Mouse (Mus musculus): ENCODE data around the gene Gm20388. TPM values are rescaled to one million over a fixed set of nuclear protein-coding genes. Genes with fewer than 3 reads are reported as not detected.

Gm20388 gene
- polyA plus RNA-seq, 1 experiment from 2014 or later: not detected

- H3K27me3 ChIP-seq (replicated peaks; ENCODE audit: control insufficient read depth, insufficient read depth, low read length): no peaks in the 10 kb centered on the region
- no peak overlapping the region for H3K4me3 ChIP-seq (ENCODE audit: low read depth, low read length)
- WGBS: 82% methylated on average over 7 of the region's 7 CpGs
- H3K36me3 ChIP-seq (ENCODE audit: control insufficient read depth, insufficient read depth): no peaks in the 10 kb centered on the region
- ATAC-seq: no peak
- H3K27ac ChIP-seq (ENCODE audit: low read depth, low read length): no peak overlapping the region
- TF ChIP-seq CTCF (IDR thresholded peaks at IDR 0.05; ENCODE audit: low read depth): no peak
- no peak overlapping the region for H3K4me2 ChIP-seq (replicated peaks; ENCODE audit: low read depth)
- no peak overlapping the region for H3K9ac ChIP-seq (ENCODE audit: low read depth, low read length)
- H3K4me1 ChIP-seq (replicated peaks; ENCODE audit: control insufficient read depth, insufficient read depth, low read length): no peaks in the 10 kb centered on the region
- H3K9me3 ChIP-seq (ENCODE audit: control insufficient read depth): no peaks in the 10 kb centered on the region
Measured at GRCm38 (mm10) chr8:121931571-121931970, 2020.9 kb downstream of the Gm20388 start.

GRCm38 (mm10) chr8:121932026-121932667 lies 2021.5 kb downstream of the Gm20388 start:
- TF ChIP-seq CTCF (IDR thresholded peaks at IDR 0.05; ENCODE audit: low read depth): no peak
- WGBS: 76% methylated on average over 12 of the region's 12 CpGs

GRCm38 (mm10) chr8:121932668-121933520 lies 2022.3 kb downstream of the Gm20388 start:
- no peak overlapping the region for H3K4me3 ChIP-seq (ENCODE audit: low read depth, low read length)
- H3K4me1 ChIP-seq (replicated peaks; ENCODE audit: control insufficient read depth, insufficient read depth, low read length): no peaks in the 10 kb centered on the region
- peak; percentile 46 for TF ChIP-seq CTCF (IDR thresholded peaks at IDR 0.05; ENCODE audit: low read depth)
- no peaks in the 10 kb centered on the region for H3K36me3 ChIP-seq (ENCODE audit: control insufficient read depth, insufficient read depth)
- 82% methylated on average over 14 of the region's 14 CpGs for WGBS
- H3K4me2 ChIP-seq (replicated peaks; ENCODE audit: low read depth): no peak overlapping the region
- ATAC-seq: no peak
- H3K27me3 ChIP-seq (replicated peaks; ENCODE audit: control insufficient read depth, insufficient read depth, low read length): no peaks in the 10 kb centered on the region
- no peaks in the 10 kb centered on the region for H3K9me3 ChIP-seq (ENCODE audit: control insufficient read depth)
- H3K9ac ChIP-seq (ENCODE audit: low read depth, low read length): no peak overlapping the region
- no peak overlapping the region for H3K27ac ChIP-seq (ENCODE audit: low read depth, low read length)

More at GRCm38 (mm10) chr8:121932026-121932667, 2021.5 kb downstream of the Gm20388 start:
- Histone ChIP-seq H3K4me3 (ENCODE audit: low read depth, low read length) (no peak overlapping the region), H3K9ac (ENCODE audit: low read depth, low read length) (no peak overlapping the region), H3K4me1 (replicated peaks; ENCODE audit: control insufficient read depth, insufficient read depth, low read length) (no peaks in the 10 kb centered on the region), H3K4me2 (replicated peaks; ENCODE audit: low read depth) (no peak overlapping the region), H3K27ac (ENCODE audit: low read depth, low read length) (no peak overlapping the region), H3K9me3 (ENCODE audit: control insufficient read depth) (no peaks in the 10 kb centered on the region), H3K27me3 (replicated peaks; ENCODE audit: control insufficient read depth, insufficient read depth, low read length) (no peaks in the 10 kb centered on the region), H3K36me3 (ENCODE audit: control insufficient read depth, insufficient read depth) (no peaks in the 10 kb centered on the region)
- no peak for ATAC-seq

GRCm38 (mm10) chr8:121934506-121934905 lies 2023.9 kb downstream of the Gm20388 start:
- no peak overlapping the region for H3K27ac ChIP-seq (ENCODE audit: low read depth, low read length)
- H3K4me1 ChIP-seq (replicated peaks; ENCODE audit: control insufficient read depth, insufficient read depth, low read length): no peaks in the 10 kb centered on the region
- TF ChIP-seq CTCF (IDR thresholded peaks at IDR 0.05; ENCODE audit: low read depth): peak; percentile 76
- H3K36me3 ChIP-seq (ENCODE audit: control insufficient read depth, insufficient read depth): no peaks in the 10 kb centered on the region
- no peaks in the 10 kb centered on the region for H3K27me3 ChIP-seq (replicated peaks; ENCODE audit: control insufficient read depth, insufficient read depth, low read length)
- H3K4me3 ChIP-seq (ENCODE audit: low read depth, low read length): no peak overlapping the region
- no peaks in the 10 kb centered on the region for H3K9me3 ChIP-seq (ENCODE audit: control insufficient read depth)
- 44% methylated on average over 4 of the region's 4 CpGs for WGBS
- no peak overlapping the region for H3K4me2 ChIP-seq (replicated peaks; ENCODE audit: low read depth)
- ATAC-seq: no peak; the same call in 1 of the 2 replicates
- no peak overlapping the region for H3K9ac ChIP-seq (ENCODE audit: low read depth, low read length)

GRCm38 (mm10) chr8:121934923-121935322 lies 2024.3 kb downstream of the Gm20388 start:
- no peaks in the 10 kb centered on the region for H3K9me3 ChIP-seq (ENCODE audit: control insufficient read depth)
- no peak for ATAC-seq
- no peaks in the 10 kb centered on the region for H3K36me3 ChIP-seq (ENCODE audit: control insufficient read depth, insufficient read depth)
- H3K27me3 ChIP-seq (replicated peaks; ENCODE audit: control insufficient read depth, insufficient read depth, low read length): no peaks in the 10 kb centered on the region
- no peak overlapping the region for H3K4me2 ChIP-seq (replicated peaks; ENCODE audit: low read depth)
- H3K4me1 ChIP-seq (replicated peaks; ENCODE audit: control insufficient read depth, insufficient read depth, low read length): no peaks in the 10 kb centered on the region
- H3K4me3 ChIP-seq (ENCODE audit: low read depth, low read length): no peak overlapping the region
- TF ChIP-seq CTCF (IDR thresholded peaks at IDR 0.05; ENCODE audit: low read depth): no peak
- no peak overlapping the region for H3K9ac ChIP-seq (ENCODE audit: low read depth, low read length)
- H3K27ac ChIP-seq (ENCODE audit: low read depth, low read length): no peak overlapping the region
